Mouse (Mus musculus): ENCODE measurements at regions not wholly inside any gene's neighbourhood (a gene's known extent, or its start where the extent isn't known, plus 50 kb on each side); places are given as distances from the start of the nearest gene placed in this dataset.

DNA sequence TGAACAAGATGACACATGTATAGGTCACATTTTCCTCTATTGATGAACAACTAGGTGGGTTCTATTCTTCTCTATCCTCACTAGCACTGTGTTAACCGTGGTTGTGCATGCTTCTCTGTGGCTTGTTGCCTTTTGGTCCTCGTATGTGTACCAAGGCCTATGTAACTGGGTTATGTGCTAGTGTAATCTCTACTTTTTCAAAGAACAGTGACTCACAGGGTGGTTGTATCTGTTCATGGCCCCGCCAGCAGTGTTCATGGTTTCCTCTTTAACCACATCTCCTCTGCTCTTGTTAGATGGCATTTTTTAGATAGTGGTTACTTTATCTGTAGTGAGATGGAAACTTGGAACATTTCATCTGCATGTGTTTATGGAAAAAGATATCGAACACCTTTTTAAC is 304.9 kb upstream of the Zfp637 start:
- no peak for ATAC-seq (replicated peaks; ENCODE audit: low FRiP score, low TSS enrichment, poor library complexity, severe bottlenecking)

DNA sequence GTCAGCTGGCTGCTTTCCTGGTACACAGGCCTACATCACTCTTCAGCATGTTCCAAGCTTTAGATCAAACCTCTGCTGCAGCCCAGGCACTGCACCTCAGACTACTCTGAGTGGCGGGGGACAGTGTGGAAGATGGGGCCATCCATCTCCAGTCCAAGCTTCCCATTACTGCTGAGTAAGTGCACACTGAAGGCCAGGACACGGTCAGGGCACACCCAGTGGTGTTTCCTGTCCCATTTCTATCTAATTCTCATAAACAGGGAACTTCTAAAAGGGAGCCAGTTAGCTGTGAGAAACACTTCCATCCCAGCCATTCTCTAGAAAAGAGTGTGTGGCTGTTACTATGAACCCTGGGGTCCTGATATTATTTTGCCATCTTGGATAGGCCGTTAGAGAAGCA is 298.5 kb upstream of the Zfp637 start:
- ATAC-seq (replicated peaks; ENCODE audit: low FRiP score, low TSS enrichment, poor library complexity, severe bottlenecking), result no peak

DNA sequence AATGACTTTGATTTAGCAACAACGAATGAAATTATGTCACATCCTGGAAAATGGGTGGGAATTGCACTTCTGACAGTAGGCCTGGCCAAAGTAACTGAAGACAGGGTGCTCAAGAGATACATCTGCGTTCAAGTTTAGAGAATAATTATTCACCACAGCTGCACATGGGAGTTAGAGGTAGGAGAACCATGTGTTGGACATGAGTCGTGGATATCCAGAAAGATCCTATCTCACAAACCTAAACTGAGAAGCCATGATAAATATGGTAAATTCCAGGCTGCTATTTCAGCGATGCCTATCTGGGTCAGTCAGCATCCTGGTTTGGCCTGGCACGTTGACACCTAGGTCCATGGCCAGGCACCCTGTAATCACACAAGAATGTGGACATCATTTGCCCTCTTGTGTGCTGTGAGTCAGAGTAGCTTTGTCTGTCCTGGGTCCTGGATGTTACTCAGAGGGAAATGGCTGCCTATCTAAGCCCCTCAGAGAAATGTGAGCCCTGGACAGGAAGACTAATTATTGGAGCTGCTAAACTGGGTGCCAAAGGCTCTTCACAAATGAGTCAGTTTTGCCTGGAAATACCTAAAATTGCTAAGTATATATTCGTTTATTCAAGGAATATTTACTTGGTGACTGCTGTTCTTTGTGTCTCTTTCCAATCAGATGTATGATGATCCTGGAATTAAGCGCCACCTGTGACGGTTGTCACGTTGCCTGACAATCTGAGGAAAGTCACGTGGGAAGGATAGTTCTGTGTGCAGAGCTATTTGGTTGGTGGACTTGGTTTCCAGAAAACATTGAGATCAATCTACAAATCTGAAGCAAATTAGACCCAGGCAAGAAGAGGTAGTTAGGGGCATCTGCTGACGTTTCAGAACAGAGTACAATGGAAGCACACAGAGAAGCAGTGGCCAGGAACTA is 296.4 kb upstream of the Zfp637 start:
- ATAC-seq (replicated peaks; ENCODE audit: low FRiP score, low TSS enrichment, poor library complexity, severe bottlenecking), result no peak

DNA sequence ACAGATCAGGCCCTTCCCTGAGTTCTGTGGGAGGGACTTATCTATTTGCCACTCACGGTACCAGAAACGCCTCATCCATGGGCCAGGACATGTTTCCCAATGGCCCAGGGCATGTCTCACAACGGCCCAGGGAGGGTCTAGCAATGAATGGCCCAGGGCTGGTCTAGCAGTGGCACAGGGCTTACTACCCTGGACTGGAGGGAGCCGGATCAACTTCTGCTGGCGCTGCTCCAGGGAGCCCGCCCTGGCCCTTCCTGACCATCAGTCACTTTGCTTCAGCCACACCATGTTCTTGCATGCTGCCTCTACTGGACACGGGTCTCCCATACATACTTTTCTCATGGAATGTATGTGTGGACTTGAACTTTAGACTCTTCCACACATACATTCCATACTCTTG is 290.1 kb upstream of the Zfp637 start:
- ATAC-seq (replicated peaks; ENCODE audit: low FRiP score, low TSS enrichment, poor library complexity, severe bottlenecking), result no peak

DNA sequence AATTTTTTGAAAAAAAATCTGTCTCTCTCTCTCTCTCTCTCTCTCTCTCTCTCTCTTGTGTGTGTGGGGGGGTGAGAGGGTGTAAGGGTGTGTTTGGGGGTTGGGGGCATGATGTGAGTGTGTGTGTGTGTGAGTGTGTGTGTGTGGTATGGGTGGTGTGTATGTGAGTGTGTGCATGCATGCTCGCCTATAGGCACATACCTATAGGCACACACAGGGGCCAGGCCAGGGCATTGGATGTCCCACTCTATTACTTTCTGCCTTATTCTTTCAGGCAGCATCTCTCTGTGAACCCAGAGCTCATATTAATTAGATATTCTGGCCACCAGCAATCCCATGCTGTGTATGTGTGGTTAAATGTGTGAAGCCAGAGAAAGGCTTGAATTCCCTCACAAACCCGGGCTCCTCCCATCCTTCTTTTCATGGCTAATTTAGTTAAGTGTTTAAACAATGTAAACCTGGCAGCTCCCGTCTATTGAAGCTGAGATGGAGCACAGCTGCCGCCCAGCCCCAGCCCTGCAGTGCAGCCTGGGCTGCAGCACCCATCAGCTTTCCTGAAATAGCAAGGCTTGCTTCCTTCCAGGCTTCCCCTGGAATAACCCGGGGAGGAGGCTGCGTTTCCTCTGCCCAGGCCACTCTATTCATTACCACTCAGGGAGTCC is 288.8 kb upstream of the Zfp637 start:
- ATAC-seq (replicated peaks; ENCODE audit: low FRiP score, low TSS enrichment, poor library complexity, severe bottlenecking), result no peak

DNA sequence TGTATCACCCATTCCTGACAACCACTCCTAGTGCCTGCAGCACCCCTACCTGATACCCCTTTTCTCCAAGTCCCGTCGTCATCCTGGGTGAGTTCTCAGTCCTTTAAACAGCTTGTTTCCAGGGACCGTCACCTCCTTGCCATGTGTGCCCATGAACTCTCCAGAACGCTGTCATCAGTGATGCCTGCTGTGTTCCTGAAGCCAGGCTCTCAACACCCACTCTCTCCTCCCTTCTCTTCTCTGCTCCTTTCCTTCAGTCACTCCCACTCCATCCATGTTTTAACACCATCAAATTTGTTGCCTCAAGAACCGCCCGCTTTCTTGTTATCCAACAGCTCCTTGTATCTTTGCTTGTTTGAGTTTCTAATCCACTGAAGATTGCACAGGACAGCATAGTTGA is 277.8 kb upstream of the Zfp637 start:
- no peak for ATAC-seq (replicated peaks; ENCODE audit: low FRiP score, low TSS enrichment, poor library complexity, severe bottlenecking)

DNA sequence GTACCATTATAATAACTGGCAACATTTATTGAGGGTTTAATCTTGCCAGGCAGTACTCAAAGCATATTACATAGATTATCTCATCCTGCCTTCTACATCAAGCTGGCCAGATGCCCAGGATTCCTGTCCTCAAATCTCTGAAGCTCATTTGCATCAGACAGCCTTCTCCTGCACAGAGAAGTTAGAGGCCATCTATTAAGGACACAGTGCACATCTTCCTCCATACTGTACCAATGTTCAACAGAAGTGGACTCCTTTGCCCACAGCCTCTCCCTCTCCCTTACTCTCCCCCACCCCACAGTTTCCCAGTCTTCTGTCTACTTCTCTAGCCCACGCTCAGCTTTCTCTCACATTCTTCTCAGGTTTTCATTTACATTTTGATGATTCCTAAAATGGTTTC is 277.3 kb upstream of the Zfp637 start:
- ATAC-seq (replicated peaks; ENCODE audit: low FRiP score, low TSS enrichment, poor library complexity, severe bottlenecking), result no peak

DNA sequence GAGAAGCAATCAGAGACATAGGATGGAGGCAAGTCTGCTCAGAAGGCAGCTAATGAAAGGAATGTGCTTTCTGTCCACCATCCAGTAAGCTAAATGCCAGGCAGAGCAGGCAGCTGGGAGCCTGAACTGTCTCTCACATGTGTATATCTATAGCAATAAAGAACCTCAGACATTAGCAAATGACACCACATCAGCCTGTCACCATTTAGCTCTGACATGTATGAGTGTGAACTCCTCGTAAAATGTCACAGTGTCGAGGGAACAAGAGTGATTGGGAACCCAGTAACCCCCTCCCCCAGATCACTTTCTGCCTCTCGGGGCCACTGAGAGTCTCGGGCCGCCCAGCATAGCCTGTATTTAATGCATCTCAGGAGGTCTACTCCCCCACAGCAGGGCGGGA is 274.2 kb upstream of the Zfp637 start:
- ATAC-seq (replicated peaks; ENCODE audit: low FRiP score, low TSS enrichment, poor library complexity, severe bottlenecking), result no peak

DNA sequence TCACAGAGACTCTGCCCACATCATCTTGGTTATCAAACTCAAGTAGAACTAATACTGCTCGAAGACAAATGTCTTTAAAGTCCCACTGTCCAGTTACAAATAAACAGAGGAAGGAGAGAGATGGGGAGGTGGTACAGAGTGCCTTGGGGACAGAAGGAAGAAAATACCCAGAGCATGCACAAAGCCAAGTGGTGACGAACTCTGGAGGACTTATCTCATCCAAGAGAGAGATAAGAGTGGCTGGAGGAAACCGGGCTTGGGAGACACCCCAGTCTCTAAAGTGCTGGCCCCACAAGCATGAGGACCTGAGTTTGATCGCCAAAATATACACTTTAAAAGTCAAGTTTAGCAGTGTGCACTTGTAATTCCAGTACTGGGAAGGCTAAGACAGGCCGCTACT is 273.3 kb upstream of the Zfp637 start:
- ATAC-seq (replicated peaks; ENCODE audit: low FRiP score, low TSS enrichment, poor library complexity, severe bottlenecking), result no peak

DNA sequence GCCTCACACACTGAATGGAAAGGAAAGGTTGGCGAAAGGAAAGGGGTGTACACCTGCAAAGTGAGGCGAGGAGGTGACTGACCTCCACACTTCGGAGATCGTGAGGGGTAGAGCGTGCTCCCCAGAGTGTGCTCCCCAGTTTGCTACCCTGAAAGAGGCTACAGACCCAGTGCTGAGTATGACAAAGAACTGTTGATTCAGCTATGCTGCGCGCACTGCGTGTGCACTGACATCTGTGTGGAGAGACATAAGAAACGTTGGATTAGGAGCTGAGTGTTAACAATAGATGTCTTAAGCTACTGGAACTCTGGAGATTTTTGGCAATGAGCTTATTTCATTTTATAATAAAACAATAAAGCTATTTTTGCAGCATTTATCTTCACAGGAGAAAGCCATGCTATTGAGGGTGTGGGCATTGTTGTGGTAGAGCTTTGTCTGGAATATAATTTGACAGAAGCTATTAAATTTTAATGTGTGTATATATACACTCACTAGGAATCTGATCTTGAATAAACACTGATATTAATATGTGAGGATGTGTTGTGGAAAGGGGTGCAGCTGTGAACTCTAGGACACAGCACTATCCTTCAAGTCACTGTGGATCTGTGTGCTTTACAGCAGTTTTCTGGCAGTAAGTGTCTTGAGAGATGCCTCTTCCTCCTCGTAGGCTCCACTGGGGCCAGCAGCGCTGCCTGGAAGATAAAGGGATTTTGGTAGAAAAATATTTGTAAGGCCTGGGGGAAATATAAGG is 271.2 kb upstream of the Zfp637 start:
- ATAC-seq (replicated peaks; ENCODE audit: low FRiP score, low TSS enrichment, poor library complexity, severe bottlenecking), result no peak

DNA sequence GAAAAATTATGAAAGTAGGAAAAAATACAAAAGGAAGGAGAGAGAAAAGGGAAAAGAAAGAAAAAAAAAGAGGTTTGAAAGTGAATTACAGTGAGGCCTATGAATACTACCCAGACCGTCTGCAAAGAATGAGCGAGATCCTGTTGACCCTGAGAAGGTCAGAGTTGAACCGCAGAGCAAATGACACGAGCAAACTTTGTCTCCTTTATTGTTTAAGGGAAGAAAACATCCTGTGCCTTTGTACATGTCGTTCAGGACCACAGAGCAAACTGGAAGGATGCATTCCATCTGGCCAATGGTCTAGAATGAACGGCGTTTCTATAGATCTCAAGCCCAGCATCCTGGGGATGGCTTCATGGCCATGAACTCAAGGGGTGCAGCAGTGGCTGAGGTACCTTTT is 270.6 kb upstream of the Zfp637 start:
- no peak for ATAC-seq (replicated peaks; ENCODE audit: low FRiP score, low TSS enrichment, poor library complexity, severe bottlenecking)

DNA sequence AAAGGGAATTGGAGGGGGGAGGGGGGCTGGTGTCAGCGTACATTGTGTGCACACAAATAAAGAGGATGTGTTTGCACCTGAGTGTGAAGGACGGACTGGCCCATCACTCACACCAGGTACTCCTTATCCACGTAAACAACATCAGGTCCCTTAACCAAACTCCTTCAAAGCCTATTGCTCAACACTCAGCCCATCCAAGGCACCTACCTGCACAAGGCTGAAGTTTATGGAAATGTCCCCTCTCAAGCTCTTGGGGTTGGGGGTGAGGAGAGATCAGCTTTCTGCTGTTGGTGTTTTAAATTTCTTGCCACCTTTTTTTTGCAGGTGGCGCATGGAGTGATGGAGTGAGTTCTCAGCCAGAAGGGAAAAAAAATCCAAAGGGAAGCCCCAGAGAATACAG is 270.2 kb upstream of the Zfp637 start:
- no peak for ATAC-seq (replicated peaks; ENCODE audit: low FRiP score, low TSS enrichment, poor library complexity, severe bottlenecking)

DNA sequence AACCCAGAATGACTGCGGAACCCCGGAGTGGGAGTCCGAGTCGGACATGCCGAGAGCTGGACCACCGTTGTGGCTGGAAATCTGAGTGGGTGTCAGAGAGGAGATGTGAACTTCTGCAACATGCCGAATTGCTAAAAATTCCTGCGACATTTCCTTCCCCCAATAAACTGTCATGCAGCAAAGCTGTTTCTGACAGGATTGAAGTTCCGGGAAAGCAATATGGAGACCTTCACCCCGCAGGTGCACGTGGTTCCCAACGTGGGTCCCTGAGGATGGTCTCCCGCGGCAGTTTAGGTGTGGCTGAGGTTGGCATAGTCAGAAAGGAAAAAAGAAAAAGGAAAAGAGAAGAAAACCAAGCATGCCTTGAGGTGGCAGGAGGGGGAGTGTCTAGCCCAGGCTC is 269.0 kb upstream of the Zfp637 start:
- no peak for ATAC-seq (replicated peaks; ENCODE audit: low FRiP score, low TSS enrichment, poor library complexity, severe bottlenecking)

DNA sequence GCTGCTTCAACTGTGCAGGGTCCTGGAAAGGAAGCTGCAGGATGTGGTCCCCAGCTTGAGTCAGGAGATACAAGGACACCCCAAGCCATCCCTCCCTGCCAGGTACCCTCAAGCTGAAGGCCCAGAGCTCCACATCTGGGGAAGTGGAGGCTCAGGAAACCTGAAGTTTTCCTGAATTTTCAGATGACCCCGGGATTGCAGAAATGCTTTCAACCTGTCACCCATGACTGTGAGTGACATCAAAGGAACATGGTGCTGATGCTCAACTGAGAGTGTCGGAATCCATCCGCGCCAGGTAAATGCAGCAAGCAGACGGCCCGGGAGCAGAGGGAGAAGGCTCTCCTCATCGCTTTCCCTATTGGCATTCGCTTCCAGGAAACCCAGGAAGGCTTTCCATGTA is 267.6 kb upstream of the Zfp637 start:
- ATAC-seq (replicated peaks; ENCODE audit: low FRiP score, low TSS enrichment, poor library complexity, severe bottlenecking), result no peak

DNA sequence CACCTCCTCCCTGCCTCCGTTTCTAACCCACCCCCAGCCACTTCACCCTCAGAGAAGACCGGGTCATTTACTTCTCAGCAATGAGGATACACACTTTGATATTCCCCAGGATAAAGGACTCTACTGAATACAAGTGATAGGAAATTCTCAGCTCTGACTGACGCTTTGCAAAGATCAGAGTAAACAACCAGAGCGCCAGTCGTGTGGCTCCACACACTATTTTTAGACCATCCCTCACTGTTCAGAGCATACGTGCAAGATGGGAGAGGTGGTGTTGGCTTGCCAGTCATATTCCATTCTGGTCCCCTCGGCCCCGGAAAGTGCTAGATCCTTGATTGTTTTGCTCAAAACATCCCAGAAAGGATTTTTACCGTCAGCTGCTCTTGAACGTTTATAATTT is 266.8 kb upstream of the Zfp637 start:
- no peak for ATAC-seq (replicated peaks; ENCODE audit: low FRiP score, low TSS enrichment, poor library complexity, severe bottlenecking)

DNA sequence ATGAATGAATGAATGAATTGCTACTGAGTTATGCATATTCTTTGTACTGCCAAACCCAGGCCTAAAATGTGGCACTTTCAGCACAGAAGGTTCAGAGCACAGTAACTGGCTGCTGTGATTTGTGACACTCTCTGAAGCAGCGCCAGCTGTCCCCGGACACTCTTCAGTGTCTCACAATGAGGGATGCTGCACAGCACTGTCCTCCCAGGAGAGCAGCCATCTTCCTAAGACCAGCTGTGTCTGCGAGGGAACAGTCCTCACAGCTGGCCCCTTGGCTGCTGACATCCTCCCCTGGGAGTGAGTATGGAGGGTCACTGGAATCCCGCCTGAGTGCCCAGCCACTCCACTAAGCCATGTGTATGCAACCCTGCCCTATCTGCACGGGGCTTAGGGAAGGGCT is 265.9 kb upstream of the Zfp637 start:
- ATAC-seq (replicated peaks; ENCODE audit: low FRiP score, low TSS enrichment, poor library complexity, severe bottlenecking), result no peak

DNA sequence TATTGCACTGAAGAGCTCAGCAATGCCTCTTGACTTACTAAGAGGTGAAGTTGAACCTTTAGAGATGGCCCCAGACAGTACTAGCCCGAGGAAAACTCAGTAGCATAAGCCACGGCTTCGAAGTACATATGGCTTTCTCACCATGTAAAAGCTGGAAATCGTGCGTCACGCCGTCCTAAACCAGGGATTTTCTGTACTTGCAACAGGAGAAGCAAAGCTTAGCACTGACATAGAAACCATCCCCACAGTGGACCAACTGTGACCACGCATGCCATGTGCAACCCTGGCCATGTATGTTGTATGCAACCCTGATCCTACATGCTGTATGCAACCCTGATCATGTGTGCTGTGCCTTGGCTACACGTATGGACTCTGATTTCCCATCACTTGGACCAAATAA is 265.0 kb upstream of the Zfp637 start:
- ATAC-seq (replicated peaks; ENCODE audit: low FRiP score, low TSS enrichment, poor library complexity, severe bottlenecking), result no peak

DNA sequence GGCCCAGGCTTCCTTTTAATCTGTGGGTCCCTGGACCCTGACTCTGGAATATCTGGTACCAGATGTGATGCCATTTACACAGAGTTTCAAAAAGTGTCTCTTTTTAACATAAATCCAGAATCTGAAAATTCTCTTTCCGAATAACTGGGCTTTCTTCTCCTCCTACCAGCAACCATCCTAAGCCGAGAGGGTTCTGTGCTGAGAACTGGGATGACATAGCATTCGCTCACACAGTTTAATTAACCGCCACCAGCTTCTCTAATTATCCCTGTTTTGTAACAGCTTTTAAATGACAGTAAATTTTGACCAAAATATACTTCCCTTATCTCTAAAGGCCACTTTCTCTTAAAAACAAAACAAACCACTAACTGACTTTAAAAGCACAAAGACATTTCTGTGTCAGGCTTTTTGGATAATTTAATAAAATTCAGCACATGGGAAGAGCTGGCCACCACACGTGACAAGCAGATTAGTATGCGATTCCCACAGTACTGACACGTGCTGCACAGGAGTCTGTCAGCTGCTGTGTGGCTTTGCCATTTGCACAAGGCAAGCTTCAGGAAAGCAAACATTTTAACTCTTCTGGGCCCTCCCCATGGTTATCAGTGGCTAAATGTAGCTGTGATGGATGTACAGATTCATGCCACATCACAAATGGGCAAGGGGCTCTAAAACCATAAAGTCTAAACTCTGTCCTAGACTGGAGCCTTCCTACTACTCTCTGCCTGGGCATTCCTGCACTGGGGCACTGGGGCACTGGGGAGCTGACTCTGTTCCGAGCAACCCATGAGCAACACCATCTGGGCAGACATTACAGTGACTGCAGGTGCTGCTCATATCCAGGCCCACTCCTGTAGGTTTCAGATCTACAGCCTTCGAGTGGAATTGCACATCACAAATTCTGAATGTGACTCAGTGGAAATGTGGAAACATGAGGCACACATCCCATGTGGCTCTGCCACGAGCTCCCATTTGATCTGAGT is 263.1 kb upstream of the Zfp637 start:
- ATAC-seq (replicated peaks; ENCODE audit: low FRiP score, low TSS enrichment, poor library complexity, severe bottlenecking), result no peak

DNA sequence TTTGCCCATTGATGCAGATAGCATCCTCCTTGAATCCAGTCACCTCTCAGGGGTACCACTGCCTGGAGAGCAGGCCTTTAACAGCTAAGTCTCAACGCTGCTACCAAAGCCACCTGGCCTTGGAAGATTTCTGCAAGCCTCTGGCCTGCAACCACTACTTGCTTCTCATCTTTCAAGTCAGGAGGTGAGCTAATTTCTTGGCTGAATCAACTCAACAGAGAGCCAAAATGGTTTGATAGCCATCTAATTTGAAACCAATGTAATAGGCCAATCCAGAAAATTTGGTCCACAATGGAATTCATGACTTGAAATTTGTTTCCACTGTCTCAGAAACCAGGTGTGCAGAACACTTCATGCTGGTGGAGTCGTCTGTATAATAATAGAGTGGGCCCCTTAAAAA is 260.0 kb upstream of the Zfp637 start:
- ATAC-seq (replicated peaks; ENCODE audit: low FRiP score, low TSS enrichment, poor library complexity, severe bottlenecking), result no peak
